Mouse (Mus musculus) left cerebral cortex, postnatal 36 days (tissue): Measurements from ENCODE around the gene Col17a1. TPM values are rescaled to one million over a fixed set of nuclear protein-coding genes. Genes with fewer than 3 reads are reported as not detected.
A peak's percentile ranks its signal among the peaks of the same experiment; 100 is the strongest.

Source experiments
- DNase-seq, 2 experiments: peaks; one replicate each; pipeline ENCODE4 v3.0.0; 2021 to 2022; ENCODE audit warnings: low spot score in 2 of 2, mixed read lengths in 1 of 2
- intact Hi-C: fragments of 180-260 bp; cut with DNase I; formaldehyde crosslinking; loops from one replicate; pipeline ENCODE4 v1.15.1; 2025
- total RNA-seq, 2 experiments: library from RNA; stranded (reverse); gene quantifications; 2 replicates each; pipeline ENCODE4 v1.2.3; 2021

The Col17a1 gene
- under 1 TPM; 0.32 TPM for total RNA-seq

- intact Hi-C loops: no loop called here
- no peak for DNase-seq
Measured at GRCm38 (mm10) chr19:47691994-47692393, at the start of gene Col17a1. TSS of gene Col17a1 (minus strand) at chr19:47692094.

GRCm38 (mm10) chr19:47731931-47732330 lies 40.0 kb upstream of the Col17a1 start:
- DNase-seq: peak; percentile 21 to 24
- intact Hi-C loops: loop anchor here (1.0 to 5.0 kb wide), 5 partner anchors 53 to 225 kb away; partner anchors contain the start of genes Slk and Stn1

DNA sequence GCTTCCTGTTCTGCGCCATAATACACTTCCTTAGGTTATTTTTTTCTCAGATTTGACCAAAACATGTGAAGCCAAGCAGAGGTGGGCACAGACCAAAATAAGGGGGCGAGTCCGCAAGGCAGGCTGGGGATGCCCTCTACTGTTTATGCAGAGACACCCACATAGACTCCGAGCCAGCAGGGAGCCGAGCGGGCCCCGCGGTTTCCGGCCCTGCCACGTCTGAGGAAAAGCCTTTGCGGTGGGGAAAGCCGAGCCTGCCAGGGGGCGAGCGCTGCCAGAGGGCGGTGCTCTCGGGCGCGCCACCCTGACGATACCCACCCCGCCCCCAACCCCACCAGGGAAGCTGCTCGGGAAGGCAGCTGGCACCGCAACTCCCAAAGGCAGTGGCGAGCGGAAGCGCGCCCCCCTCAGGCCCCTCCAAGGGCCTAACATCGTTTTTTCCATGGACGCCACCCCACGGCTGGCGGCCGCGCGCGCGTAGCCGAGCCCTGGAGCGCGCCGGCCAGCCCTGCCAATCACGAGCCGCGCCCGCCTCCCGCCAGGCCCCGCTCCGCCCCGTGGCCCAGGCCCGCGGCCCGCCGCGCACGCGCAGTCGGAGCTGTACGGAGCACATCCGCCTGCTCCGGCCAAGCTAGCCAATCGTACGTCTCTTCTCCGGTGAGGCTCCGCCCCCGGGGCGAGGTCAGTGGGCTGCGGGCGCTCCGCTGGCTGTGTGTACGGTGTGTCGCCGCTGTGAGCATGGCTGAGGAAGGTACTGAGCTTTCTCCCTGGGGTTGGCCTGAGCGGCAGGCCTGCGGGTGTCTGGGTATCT lies 39.4 kb upstream of the Col17a1 start, which contains the start of gene Sfr1:
Sfr1 (plus strand) TSS at position 612 of the 811 bp plus-strand sequence.
- peak; percentile 99 to 100 for DNase-seq
- intact Hi-C loops: loop anchor here (1.0 to 5.0 kb wide), 5 partner anchors 52 to 224 kb away; partner anchors contain the start of genes Slk and Stn1

DNA sequence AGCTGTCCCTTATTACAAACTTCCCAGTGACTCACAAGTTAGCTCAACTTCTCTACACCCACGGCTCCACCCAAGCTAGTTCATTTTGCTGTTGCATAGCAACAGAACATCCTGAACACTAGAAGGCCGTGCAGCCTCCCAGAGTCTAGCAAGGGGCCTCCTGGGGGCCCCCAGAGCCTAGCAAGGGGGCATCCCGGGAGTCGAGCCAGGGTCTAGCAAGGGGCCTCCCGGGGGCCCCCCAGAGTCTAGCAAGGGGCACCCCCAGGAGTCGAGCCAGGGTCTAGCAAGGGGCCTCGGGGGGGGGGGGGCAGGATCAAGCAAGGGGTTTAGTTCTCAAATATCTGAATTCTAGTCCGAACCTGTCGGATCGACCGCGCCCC lies 38.8 kb upstream of the Col17a1 start:
- peak; percentile 67 to 68 for DNase-seq
- intact Hi-C loops: loop anchor here (1.0 to 5.0 kb wide), 5 partner anchors 52 to 223 kb away; partner anchors contain the start of genes Slk and Stn1

GRCm38 (mm10) chr19:47725643-47726140 lies 33.8 kb upstream of the Col17a1 start:
- no peak for DNase-seq
- intact Hi-C loops: no loop called here

DNA sequence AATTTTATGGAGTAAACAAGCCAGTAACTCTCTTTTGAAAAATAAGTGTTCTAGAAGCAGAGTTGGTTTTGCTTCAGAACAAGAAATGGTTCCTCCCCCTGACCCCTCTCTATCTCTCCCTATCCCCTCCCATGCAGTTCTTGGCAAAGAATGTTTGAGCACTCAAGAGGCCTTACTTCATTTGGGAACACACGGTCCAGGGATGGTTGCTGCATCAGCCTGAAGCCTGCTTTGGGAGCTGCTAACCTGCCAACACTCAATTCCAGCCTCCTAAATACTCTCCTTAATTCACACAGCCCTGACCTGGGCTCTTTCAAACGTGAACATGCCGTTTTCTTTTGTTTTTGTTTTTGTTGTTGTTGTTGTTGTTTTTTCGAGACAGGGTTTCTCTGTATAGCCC lies 33.0 kb upstream of the Col17a1 start:
- intact Hi-C loops: no loop called here
- no peak for DNase-seq

GRCm38 (mm10) chr19:47722471-47722870 lies 30.6 kb upstream of the Col17a1 start:
- intact Hi-C loops: no loop called here
- DNase-seq: no peak

GRCm38 (mm10) chr19:47719147-47719546 lies 27.3 kb upstream of the Col17a1 start:
- no peak for DNase-seq
- intact Hi-C loops: no loop called here

DNA sequence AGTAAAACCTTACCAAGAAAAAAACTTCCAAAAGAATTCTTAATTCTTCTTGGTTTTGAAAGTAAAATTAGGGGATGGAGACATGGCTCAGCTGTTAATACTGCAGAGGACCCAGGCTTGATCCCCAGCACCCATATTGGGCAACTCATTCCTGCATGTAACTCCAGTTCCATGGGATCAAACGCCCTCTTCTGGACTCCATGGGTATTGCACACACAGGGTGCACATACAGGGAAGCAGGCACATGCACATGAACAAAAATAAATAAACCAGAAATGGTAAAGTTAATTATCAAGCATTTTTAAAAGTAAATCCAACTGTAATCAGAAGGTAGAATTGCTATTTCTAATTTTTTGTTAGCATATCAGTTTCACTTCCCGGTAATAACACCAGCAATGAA lies 24.2 kb upstream of the Col17a1 start:
- DNase-seq: no peak
- intact Hi-C loops: no loop called here

- no peak for DNase-seq
Measured at GRCm38 (mm10) chr19:47713457-47713856, 21.6 kb upstream of the Col17a1 start.

GRCm38 (mm10) chr19:47710376-47710775 lies 18.5 kb upstream of the Col17a1 start:
- intact Hi-C loops: no loop called here
- peak; percentile 19 to 28 for DNase-seq

More at GRCm38 (mm10) chr19:47713457-47713856, 21.6 kb upstream of the Col17a1 start:
- intact Hi-C loops: no loop called here

- intact Hi-C loops: no loop called here
Measured at GRCm38 (mm10) chr19:47705772-47706309, 13.9 kb upstream of the Col17a1 start.

GRCm38 (mm10) chr19:47705080-47705771 lies 13.3 kb upstream of the Col17a1 start:
- intact Hi-C loops: no loop called here
- no peak for DNase-seq

More at GRCm38 (mm10) chr19:47705772-47706309, 13.9 kb upstream of the Col17a1 start:
- DNase-seq: no peak

GRCm38 (mm10) chr19:47700509-47700908 lies 8.6 kb upstream of the Col17a1 start:
- intact Hi-C loops: no loop called here
- DNase-seq: no peak

DNA sequence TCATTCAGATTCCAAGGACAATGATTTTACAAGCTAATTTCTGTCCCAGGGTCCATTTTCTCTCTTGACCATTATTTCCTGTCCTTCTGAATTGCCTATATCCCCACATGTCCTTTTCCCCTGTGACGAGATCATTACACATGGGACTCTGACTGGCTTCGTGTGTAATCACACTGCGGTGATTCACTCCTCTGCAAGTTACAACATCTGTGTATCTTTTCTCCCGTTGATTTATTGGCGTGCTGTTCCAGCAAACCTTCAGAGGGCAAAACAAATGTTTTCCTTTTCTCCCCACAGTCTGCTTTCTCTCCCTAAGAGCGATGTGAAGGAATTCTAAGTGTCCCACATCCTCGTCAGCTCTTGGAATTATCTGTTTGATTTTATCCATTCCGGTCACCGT lies 7.8 kb upstream of the Col17a1 start:
- intact Hi-C loops: no loop called here
- DNase-seq: no peak

GRCm38 (mm10) chr19:47698266-47698665 lies 6.4 kb upstream of the Col17a1 start:
- DNase-seq: no peak
- intact Hi-C loops: no loop called here

- no peak for DNase-seq
- intact Hi-C loops: no loop called here
Measured at GRCm38 (mm10) chr19:47697067-47697466, 5.2 kb upstream of the Col17a1 start.

DNA sequence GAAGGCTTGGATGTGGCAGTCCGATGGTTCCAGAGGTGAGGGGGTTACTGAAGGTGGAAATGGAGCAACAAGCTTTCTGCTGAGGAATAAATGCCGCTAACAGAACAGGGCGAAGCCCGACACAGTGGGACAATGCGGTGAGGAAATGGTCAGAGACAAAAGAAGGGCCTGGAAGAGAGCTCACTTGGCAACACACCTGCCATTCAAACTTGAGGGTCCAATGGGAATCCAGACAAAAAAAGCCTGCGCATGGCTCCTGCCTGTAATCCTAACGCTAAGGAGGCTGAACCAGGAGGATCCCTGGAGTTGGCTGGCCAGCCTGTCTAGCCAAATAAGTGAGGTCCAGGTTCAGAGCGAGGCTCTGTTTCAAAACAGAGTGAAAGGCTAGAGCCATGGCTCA lies 4.5 kb upstream of the Col17a1 start:
- intact Hi-C loops: no loop called here
- no peak for DNase-seq

- intact Hi-C loops: no loop called here
- DNase-seq: no peak
Measured at GRCm38 (mm10) chr19:47695725-47696124, 3.8 kb upstream of the Col17a1 start.

GRCm38 (mm10) chr19:47689592-47689991 lies 2.3 kb downstream of the Col17a1 start:
- no peak for DNase-seq
- intact Hi-C loops: no loop called here
